Mouse (Mus musculus): ENCODE measurements around the gene Cdk14.

The Cdk14 gene

DNA sequence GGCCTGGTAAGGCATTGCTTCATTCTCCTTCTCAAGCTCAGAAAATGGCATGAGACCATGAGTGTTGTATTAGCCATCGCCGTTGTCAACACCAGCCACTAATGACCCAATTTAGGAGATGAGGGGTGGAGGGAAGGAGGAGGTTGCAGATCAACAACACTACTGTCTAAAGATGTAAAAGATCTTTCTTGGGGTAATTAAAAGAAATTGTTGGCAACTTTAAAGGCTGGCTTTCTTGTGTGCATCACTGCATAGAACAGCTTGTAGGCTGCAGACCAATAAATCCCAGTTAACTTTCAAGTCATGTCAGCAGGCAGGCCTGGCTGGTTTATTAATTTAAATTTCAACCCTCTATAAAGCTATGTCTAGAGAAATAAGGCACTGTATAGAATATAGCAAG, 559.0 kb downstream of the Cdk14 start:
- DNase-seq (ENCODE audit: low read depth, low spot score): no peak

DNA sequence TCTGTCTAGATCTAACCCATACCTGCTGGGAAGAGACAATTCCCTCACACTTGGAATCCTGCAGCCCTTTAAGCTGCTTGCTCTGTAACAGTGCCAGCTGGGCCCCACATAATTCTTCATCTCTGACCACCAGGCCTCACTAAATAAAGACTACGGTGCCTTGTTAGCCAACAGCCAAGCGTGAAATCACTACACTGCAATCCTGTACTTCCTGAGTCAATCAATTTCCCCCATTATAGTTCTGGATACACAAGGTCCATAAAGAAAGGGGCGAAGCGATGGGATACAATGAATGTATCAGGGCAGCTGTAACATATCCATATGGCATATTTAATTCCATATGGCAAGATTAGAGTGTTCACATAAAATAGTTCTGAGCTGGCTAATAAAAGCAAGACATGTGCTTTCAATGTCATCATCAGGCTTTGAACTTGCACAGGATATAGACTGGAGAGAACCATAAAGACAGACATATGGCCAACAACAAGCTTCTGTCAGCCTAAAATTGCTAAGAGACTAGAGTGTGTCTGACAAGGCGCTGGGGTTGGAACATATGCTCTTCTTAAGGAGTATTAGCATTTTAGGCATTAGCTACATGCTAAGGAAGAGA, 562.0 kb downstream of the Cdk14 start:
- DNase-seq (ENCODE audit: low read depth, low spot score): no peak

DNA sequence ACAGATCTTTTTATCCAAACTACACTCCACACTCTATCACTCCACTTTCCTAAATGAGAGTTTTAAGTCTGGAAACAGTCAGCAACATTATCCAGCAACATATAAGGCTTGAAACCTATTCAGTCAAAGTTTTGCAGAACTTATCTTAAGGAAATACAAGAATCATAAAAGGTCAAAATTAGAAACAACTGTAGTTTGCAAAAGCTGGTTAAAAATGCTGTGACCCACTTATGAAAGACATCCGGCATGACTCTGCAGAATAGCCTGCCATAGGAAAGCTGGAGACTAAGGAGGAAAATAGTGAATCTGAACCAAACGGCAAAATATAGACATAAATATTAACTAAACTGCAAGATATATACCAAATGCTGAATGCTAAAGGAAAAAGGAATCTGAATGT, 566.6 kb downstream of the Cdk14 start:
- no peak for DNase-seq (ENCODE audit: low read depth, low spot score)

DNA sequence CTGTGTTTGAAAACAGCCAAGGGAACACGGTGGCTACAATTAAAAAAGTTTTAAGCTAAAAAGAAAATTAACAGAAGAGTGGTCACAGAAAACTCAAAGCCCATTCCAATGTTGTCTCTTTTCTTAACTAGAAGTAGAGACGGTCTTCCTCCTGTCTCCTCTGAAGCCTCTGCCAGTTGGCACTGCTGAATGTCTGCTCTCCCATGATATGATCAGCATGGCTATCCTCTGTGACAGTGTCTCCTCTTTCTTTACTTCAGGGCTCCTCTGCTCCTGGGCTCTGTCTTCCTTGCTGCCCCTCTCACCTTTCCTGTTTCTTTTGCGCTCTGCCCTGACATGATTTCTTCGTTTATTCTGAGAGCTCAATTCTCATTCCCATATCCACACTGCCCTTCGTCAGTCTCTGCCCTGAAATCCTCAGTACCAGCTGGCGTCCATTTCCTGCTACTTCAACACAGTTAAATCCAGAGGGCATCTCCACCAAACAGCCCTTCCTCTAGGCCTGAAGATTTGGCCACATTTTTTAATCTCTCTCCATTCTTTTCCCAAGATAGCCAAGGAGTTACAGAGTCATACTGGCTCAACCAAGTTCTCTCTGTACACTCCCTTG, 567.3 kb downstream of the Cdk14 start:
- DNase-seq (ENCODE audit: low read depth, low spot score): no peak

DNA sequence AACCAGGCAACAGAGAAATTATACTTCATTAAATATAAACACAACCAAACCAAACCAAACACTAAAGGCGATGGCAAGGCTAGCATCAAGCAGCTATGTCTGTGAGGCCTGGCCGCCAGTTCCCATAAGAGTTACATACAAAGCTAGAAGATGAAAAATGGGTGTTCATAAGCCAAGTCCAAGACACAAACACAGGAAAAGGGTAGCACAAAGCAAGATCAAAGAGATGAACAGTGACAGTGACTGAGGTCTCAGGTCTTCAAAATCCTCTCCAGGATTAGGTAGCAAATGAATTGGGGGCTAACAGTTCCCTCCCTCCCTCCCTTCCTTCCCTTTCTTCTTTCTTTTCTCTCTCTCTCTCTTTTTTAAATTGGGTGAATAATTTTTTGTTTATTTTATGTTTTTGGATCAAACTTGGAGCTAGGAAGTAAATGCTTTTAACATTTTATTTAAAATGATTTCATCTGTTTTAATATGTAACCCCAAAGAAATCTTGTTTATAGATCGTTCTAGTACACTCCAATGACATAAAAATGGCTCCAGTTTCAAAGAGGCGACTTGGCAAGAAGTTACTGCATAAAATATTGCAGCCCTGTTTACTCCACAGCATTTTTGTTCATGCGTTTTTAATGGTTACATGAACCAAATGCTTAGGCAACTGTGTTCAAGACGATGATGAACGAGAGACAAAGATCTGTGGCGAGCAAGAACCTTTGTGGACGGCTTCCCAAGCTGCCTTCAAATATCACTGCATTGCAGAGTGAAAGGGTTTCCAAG, 568.0 kb downstream of the Cdk14 start:
- DNase-seq (ENCODE audit: low read depth, low spot score): no peak

DNA sequence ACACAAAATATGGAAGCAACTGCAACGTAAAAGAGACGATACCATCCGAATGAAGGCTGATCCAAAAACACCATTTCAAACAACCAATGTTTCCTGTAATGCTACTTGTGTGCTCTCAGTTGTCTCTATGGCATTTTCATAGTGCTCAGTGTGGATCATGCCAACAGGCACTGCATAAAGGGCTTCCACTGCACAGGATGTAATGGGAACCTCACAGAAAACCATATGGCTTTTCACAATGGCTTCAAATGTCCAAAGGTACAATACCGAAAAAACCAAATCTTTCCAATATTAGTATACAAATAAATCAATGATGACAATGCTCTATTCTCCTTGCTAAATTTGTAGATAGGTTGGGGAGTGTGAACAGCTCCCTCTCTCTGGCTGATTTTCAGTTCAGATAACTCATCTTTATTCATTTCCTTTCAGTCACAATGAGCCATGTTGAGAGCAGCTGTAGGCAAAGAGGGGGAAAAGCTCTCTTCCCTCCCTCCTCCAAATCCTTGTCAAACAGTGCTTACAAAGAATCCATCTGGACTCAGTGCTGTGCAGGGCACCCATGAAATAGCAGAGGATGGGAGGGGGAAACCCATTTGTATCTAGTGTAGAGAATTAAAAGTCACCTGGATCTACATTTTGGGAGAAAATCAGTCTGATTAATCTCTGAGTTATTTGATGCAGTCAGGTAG, 568.7 kb downstream of the Cdk14 start:
- DNase-seq (ENCODE audit: low read depth, low spot score): no peak

DNA sequence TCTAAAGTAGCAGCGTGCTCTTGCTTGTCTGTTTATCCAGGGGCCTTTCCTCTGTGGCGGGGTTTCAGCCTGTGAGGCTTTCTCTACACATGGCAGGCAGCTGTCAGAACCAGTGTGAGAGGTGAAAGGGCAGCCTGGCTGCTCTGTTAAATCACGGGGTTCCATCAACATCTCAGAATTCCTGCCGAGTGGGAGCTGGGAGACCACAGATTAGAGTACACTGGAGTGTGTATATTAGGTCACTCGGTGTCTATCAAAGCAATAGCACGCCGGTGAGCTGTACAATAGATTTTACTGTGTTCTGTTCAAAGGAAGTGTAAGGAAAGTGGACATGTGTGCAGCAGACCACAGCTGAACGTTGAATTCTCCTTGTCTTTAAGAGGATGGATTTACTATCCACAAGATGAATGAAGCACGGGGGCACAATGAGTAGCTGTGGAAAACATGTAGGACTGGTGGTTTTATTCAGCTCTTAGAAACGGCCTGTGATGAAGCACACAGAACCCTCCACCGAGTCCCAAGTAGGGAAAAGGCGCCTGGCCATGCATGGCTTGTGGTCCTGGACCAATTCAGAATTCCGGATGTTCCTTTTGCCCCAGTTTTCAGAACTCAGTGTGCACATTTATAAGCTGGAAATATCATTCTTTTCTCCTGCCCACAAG, 585.2 kb downstream of the Cdk14 start:
- DNase-seq (ENCODE audit: low read depth, low spot score): no peak

DNA sequence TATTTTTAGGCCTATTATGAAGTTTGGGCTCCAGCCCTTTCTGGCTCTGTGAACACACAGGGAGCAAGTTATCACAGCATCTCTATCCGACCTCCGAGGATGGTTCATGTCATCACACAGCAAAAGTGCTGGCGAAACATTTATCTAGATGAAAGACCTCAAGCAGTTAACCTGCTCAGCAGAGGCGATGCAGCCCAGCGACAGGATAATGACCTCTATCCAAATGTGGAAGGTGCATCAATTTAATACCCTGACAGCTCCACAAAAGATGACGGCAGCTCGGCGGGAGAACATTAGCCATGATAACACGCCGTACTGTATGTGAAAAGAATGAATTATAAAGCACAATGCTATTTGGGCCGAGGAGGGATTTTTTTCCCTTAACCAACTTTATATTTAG, 586.2 kb downstream of the Cdk14 start:
- DNase-seq (ENCODE audit: low read depth, low spot score): no peak

DNA sequence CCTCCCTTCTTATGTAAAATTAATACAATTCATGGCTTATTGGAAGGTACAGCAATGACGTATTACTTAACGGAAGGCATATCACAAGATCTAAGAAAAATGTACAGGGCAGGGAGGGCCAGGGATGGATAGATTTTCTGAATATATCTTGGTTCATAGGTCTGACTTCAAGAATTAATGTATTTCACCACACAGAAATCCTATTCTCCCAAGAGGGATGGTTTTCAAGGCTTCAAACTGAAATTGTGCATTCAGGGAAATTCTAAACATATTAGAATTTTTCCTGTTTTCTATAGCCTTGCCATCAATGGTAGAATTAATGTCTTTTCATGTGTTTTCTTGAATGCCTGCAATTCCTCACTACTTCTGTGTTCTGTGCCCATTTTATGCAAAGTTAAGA, 593.2 kb downstream of the Cdk14 start:
- DNase-seq (ENCODE audit: low read depth, low spot score): no peak

DNA sequence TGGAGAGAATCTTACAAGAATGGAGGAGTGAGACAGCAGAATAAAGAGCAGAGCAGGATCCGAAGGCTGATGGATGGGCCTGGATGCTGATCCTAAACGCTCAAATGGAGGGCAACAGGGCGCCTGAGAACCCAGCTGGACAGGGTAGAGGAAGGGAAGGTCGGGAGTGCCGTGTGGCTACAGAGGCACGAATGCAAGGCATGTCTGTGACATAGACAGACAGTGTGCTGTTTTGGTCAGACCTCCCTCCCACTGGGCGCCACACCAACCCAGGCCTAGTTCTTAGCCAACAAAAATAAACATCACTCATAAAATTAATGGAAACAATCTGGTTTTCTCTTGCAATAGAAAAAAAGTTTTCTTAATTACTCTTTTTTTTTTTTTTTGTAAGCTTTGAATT, 594.2 kb downstream of the Cdk14 start:
- DNase-seq (ENCODE audit: low read depth, low spot score): no peak

DNA sequence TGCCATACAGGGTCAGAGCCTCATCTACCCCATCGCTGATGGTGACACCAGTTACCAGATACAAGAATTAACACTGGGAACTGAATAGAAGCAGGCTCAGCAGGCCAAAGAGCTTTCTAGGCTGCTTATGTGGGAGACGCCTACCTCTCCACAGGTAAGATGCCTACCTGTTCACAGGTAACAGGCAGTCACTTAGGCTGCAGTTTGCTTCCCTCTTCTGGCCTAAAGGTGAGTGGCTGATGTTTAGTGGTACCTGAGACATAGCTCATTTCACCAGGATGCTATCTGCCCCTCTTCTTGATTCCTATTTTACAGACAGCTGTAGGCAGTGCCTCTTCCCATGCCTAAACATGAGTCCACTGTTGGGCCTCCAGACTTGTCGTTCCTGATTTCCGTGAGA, 595.0 kb downstream of the Cdk14 start:
- no peak for DNase-seq (ENCODE audit: low read depth, low spot score)

DNA sequence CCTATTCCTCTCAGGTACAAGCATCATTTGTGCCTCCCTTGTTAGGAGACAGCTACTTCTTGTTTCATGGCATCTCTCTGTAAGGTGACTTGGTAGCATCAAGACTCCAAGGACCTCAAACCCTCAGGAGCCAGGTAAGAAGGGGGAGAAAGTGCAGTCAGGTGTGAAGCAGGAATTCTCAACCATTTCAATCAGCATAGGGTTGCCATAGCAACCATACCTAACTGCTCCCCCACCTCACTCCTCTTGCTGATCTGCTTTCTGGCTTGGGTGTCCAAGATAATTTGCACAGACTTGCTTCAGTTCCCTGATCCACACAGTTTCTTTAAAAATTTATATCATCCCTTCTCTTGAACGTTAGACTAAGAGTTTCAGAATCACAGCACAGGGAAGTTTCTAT, 595.9 kb downstream of the Cdk14 start:
- no peak for DNase-seq (ENCODE audit: low read depth, low spot score)

DNA sequence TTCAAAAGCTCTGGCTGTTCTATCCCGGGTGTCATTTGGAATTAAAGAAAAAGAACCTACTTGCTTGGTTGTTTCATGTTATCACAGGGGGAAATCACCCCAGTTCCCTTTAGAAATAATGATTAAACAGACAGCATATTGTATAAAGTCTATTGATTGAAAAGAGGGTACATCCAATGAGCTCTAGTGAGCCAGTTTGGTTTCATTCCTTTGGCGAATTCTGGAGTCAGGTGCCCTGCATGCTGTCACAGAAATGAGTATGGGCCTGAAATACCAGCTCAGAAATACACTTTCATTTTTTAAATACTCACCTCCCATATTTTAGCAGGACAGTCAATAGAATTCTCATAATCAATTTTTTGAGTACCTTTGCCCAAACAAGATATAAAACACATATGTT, 598.1 kb downstream of the Cdk14 start:
- no peak for DNase-seq (ENCODE audit: low read depth, low spot score)

DNA sequence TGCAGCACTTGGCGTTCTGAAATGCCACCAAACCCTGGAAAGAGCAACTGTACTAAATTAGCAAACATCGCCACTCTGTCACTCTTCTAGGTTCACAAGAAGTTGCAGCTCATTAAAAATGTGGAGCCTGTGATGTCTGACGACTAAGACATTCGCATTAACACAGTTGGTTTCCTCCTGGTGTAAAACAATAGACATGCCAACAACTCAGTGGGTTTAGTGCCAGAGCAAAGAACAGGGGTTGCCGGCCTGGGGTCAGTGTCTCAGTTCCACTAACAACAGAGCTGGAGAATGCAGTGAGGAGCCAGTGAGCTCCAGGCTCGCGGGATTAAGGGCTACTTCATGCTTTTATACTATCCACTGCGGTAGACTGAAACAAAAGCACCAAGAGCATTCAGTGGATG, 598.7 kb downstream of the Cdk14 start:
- no peak for DNase-seq (ENCODE audit: low read depth, low spot score)

DNA sequence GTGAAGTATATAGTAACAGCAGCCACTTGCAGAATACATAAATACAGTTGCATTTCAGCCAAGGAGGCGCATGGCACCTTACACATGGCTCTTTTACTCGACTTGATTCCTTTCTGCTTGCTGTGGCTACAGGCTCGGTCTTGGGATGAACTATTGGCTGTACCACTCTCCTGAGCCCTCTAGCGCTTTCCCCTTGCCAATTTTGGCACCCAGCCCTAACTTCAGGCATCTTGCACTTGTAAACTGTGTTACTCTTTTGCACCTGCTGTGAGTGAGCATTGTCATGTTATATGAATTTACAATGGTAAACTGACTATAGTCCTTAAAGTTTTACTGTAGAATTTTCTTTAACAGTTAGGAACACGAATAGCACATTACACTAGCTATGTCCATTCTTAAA, 603.1 kb downstream of the Cdk14 start:
- DNase-seq (ENCODE audit: low read depth, low spot score): no peak

DNA sequence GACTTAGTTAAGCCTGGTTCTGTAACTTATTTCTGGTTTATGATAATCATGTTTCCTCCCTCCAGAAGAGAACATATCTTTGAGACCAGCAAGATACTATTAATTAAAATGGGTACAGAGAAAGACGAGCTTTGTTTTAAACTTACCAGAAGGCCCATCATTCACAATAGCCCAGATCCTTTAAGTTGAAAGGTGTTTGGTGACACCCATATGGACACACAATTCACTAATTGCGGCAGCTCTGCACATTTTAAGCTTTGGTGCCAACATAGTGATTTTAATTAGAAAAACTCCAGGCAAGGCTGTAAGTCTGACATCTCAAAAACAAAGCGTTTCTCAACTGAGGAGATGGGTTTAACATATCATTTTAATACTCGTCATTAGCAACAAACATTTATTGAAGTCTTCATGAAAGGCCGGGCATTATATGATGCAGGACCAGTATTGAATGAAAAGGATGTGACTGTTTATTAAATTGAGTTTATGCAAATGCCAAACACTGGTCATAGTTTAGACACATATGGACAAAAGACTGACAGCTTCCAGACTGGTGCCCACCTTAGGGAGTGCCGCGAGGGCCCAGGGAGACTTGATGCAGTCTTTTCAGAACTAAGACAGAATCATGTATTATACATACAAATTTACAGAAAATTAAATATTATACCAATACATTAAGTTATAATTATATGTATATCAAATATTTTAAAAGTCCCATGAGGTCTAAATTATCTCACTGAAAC, 605.5 kb downstream of the Cdk14 start:
- no peak for DNase-seq (ENCODE audit: low read depth, low spot score)

DNA sequence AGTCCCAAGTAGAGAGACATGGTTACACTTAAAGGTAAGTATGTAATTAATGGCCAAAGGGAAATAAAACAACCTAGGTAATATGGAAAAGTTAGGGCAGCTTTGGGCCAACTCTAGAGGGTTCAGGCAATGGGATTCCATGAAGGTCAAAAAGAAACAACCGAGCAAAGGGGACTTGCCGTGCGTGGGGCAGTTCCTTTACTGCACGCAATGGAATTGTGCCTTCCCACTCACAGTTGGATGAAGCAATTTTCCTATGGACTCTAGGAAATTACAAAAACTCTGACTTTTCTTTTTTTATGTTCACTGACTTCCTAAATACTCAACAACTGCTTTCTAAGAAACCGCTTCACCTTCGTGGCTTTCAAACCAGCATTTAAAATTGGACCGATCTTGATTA, 606.8 kb downstream of the Cdk14 start:
- no peak for DNase-seq (ENCODE audit: low read depth, low spot score)

DNA sequence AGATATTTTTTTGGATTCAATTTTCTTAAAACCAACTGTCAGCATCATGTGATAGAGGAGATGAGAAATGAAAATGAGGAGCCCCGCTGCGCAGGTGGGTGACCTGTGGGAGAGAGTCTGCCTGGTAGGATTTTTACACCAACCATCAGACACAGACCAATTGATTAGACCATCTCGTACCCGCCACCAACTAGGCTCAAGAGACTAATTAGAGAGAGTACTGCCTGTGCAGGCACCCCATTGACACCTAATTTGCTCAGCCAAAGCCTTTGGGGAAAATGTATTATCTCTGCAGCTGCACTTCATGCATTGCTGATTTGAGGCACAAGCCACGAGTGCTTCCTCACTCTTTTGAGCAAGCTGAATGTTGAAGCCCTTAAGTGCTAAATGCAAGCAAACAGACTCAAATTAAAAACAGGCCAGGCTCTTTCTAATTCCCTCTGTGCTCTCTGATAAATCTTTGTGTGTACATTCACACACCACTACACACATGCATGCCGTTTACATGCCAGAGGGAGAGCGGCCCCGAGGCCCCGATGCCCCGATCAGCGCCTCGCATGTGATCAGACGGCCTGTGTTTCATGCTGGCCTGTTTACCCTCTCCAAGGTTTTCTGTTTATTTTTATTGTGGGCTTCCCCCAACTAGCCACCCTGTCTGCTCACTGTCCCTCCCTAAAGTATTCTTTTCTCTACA, 607.9 kb downstream of the Cdk14 start:
- no peak for DNase-seq (ENCODE audit: low read depth, low spot score)

DNA sequence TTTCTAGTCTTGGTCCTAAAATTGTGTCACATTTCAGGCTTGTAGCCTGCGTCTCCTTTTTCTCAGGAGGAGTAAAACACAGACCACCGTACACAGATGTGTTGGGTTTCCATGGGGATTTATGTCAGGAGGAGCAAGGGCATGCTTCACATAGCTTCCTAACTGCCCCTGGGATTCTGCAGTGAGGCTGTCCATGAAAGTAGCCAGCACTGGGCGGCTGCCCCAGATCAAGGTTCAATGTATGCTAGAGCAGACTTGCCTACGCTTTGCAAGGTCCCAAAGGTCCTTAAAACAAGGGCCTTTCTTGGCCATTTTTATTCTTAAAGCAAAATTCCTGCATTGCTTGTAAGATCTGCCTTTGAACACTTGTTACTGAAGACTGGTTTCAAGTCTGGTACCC, 614.9 kb downstream of the Cdk14 start:
- no peak for DNase-seq (ENCODE audit: low read depth, low spot score)

DNA sequence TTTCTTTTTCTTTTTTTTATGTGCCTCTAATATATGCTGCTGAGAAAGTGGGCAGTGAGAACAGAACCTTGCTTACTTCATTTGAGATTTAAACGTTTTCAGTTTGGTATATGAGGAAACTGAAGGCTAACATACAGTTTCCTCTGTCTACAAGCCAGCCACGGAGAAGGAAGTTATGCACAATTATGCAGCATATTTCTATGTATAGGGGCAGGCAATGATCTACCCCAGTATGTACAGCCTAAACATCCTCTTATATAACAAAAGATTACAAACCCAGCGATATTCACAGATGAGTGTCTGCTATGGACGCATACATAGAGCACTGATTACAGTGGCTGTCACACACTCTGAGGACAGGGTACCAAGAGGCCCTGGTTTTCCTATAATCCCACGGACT, 616.4 kb downstream of the Cdk14 start:
- DNase-seq (ENCODE audit: low read depth, low spot score): no peak

DNA sequence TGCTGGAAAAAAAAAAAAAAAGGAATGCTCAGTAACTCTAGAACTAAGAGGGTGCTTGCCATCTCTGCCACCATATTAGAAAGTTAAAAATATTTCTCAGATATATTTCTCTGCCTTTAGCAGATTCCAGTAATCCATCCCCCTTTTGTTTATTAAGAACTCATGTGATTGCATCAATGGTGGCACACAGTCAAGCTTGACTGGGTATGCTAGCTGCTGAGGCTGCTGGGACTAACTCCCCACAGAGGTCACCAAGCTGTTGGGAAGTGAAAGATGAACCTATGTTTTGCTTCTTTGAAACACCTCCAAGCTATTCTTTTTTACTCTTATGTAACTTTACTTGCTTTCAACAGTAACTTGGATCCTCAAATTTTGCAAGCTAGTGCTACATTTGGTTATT, 618.1 kb downstream of the Cdk14 start:
- DNase-seq (ENCODE audit: low read depth, low spot score): no peak

Data from retina, adult 2 months (tissue).